Mouse (Mus musculus) kidney, adult 11 months (tissue): ENCODE measurements around the gene Scrn1.

ENCODE experiments used
- DNase-seq: peaks from one replicate; pipeline ENCODE4 v3.0.0; 2022

Scrn1 gene

GRCm38 (mm10) chr6:54564506-54564991 lies 1.7 kb downstream of the Scrn1 start:
- no peak for DNase-seq

GRCm38 (mm10) chr6:54563561-54563960 lies 2.7 kb downstream of the Scrn1 start:
- DNase-seq, result no peak

GRCm38 (mm10) chr6:54562018-54562809 lies 4.1 kb downstream of the Scrn1 start:
- no peak for DNase-seq

GRCm38 (mm10) chr6:54558466-54558865 lies 7.8 kb downstream of the Scrn1 start:
- DNase-seq, result no peak

- no peak for DNase-seq
Measured at GRCm38 (mm10) chr6:54557671-54558070, 8.6 kb downstream of the Scrn1 start.

GRCm38 (mm10) chr6:54555816-54556215 lies 10.5 kb downstream of the Scrn1 start:
- no peak for DNase-seq

GRCm38 (mm10) chr6:54554341-54555110 lies 11.8 kb downstream of the Scrn1 start:
- DNase-seq, result no peak

- no peak for DNase-seq
Measured at GRCm38 (mm10) chr6:54553632-54554031, 12.7 kb downstream of the Scrn1 start.

- no peak for DNase-seq
Measured at GRCm38 (mm10) chr6:54552721-54553413, 13.4 kb downstream of the Scrn1 start.

- DNase-seq, result no peak
Measured at GRCm38 (mm10) chr6:54550801-54551323, 15.4 kb downstream of the Scrn1 start.

GRCm38 (mm10) chr6:54549311-54549710 lies 17.0 kb downstream of the Scrn1 start:
- no peak for DNase-seq

- DNase-seq, result no peak
Measured at GRCm38 (mm10) chr6:54548314-54549019, 17.8 kb downstream of the Scrn1 start.

GRCm38 (mm10) chr6:54543646-54544045 lies 22.6 kb downstream of the Scrn1 start:
- no peak for DNase-seq

GRCm38 (mm10) chr6:54542836-54543235 lies 23.5 kb downstream of the Scrn1 start:
- DNase-seq, result no peak

- DNase-seq, result no peak
Measured at GRCm38 (mm10) chr6:54540252-54540887, 25.9 kb downstream of the Scrn1 start.

GRCm38 (mm10) chr6:54539396-54539795 lies 26.9 kb downstream of the Scrn1 start:
- DNase-seq, result no peak

- no peak for DNase-seq
Measured at GRCm38 (mm10) chr6:54538773-54539173, 27.5 kb downstream of the Scrn1 start.

- no peak for DNase-seq
Measured at GRCm38 (mm10) chr6:54537053-54537452, 29.2 kb downstream of the Scrn1 start.

GRCm38 (mm10) chr6:54535485-54535884 lies 30.8 kb downstream of the Scrn1 start:
- DNase-seq, result no peak

- no peak for DNase-seq
Measured at GRCm38 (mm10) chr6:54531048-54531481, 35.2 kb downstream of the Scrn1 start.

GRCm38 (mm10) chr6:54530182-54530581 lies 36.1 kb downstream of the Scrn1 start:
- DNase-seq, result no peak

GRCm38 (mm10) chr6:54528666-54529065 lies 37.6 kb downstream of the Scrn1 start:
- DNase-seq, result no peak
